Mouse (Mus musculus) heart, postnatal 0 days (tissue): Measurements from ENCODE around the gene Stk4. TPM values are rescaled to one million over a fixed set of nuclear protein-coding genes. Genes with fewer than 3 reads are reported as not detected.

ENCODE experiments used
- ATAC-seq: fragments of 200-750 bp; cut with Nextera tagmentation; 2 replicates; pipeline ENCODE4 v1.8.0; 2017; ENCODE audit warnings: low read depth, moderate number of reproducible peaks, moderate library complexity; ENCODE audit not compliant: insufficient read depth
- DNase-seq: peaks from one replicate; pipeline ENCODE4 v3.0.0-alpha.2; 2016; ENCODE audit warnings: low spot score
- H3K27ac ChIP-seq: fragments of 300-500 bp; sonication (generic); 2 replicates; pipeline ENCODE4 v1.5.1; 2014; ENCODE audit warnings: low read depth, mild to moderate bottlenecking
- H3K27me3 ChIP-seq: fragments of 300-500 bp; sonication (generic); 2 replicates; pipeline ENCODE4 v1.6.1; 2014; ENCODE audit warnings: low read length, mixed read lengths; ENCODE audit not compliant: control insufficient read depth, insufficient read depth
- H3K36me3 ChIP-seq: fragments of 300-500 bp; sonication (generic); replicated peaks from 2 replicates; pipeline ENCODE4 v1.6.1; 2014; ENCODE audit warnings: low read length, mixed read lengths; ENCODE audit not compliant: control insufficient read depth, insufficient read depth
- H3K4me1 ChIP-seq: fragments of 300-500 bp; sonication (generic); 2 replicates; pipeline ENCODE4 v1.6.1; 2014; ENCODE audit warnings: antibody characterized with exemption; ENCODE audit not compliant: control insufficient read depth, insufficient read depth
- H3K4me2 ChIP-seq: fragments of 300-500 bp; sonication (generic); 2 replicates; pipeline ENCODE4 v1.6.1; 2014; ENCODE audit warnings: low read depth, mild to moderate bottlenecking, low read length, moderate library complexity
- H3K4me3 ChIP-seq: fragments of 300-500 bp; sonication (generic); 2 replicates; pipeline ENCODE4 v1.5.1; 2014; ENCODE audit warnings: low read depth, low read length
- H3K9ac ChIP-seq: fragments of 300-500 bp; sonication (generic); replicated peaks from 2 replicates; pipeline ENCODE4 v1.6.1; 2014; ENCODE audit warnings: low read depth, low read length, mixed read lengths
- H3K9me3 ChIP-seq: fragments of 300-500 bp; sonication (generic); replicated peaks from 2 replicates; pipeline ENCODE4 v1.6.1; 2016; ENCODE audit warnings: low read length; ENCODE audit not compliant: control insufficient read depth
- CTCF ChIP-seq: IDR thresholded peaks from 2 replicates; pipeline ENCODE4 v1.5.1; 2016; ENCODE audit warnings: antibody characterized with exemption, control low read depth, low read depth
- EP300 ChIP-seq: IDR thresholded peaks from 2 replicates; pipeline ENCODE4 v1.6.1; 2016; ENCODE audit warnings: antibody characterized with exemption, low read depth
- WGBS: fragments of 180-500 bp; shearing (Covaris S2); extraction: QIAGEN DNeasy Blood & Tissue Kit; methylation state at CpG from one replicate; pipeline ENCODE4 v1.1.7; 2014; 5-methylcytosine and 5-hydroxymethylcytosine counted together
- polyA plus RNA-seq: library from polyadenylated mRNA; unstranded; fragments of >200 nt; fragmentation: Nextera tagmentation; extraction: Ambion mirVana; gene quantifications from 2 replicates; pipeline ENCODE4 v1.2.1, GENCODE M21; 2015
- total RNA-seq: library from RNA; depleted of rRNA; stranded (reverse); fragments of >200 nt; gene quantifications from 2 replicates; pipeline ENCODE4 v1.2.3, GENCODE M21; 2014; ENCODE audit warnings: low replicate concordance

Stk4 gene
- total and polyA plus RNA-seq, 2 experiments from 2014 or later, result 8.6 to 16.6 TPM

DNA sequence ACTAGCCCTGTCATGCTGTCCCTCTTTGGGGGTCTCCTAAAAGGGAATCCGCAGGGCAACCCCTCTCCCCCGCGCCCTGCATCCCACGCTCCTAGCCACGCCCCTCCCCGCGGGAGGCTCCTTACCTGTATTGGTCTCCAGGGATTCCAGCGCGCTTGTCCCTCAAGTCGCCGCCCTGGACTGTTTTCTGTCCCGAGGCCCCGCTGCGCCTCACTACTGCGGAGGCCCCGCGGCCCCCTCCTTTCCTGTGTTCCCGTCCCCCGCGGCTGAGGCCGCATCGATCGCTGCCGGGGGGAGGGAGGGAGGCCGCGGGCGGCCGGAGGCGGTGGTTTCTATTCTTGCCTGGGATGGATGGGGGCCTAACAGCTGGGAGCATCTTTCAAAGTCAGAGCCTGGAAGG is 100.8 kb downstream of the Stk4 start, which contains the start of gene Kcns1:
Kcns1 (minus strand) TSS at position 212 of the 400 bp plus-strand sequence.
- H3K27ac ChIP-seq, result no peak within 1 kb of the TSS
- H3K4me1 ChIP-seq, result peaks cover 7% of the 10 kb centered on the region
- H3K36me3 ChIP-seq, result no peaks in the 10 kb centered on the region
- H3K4me2 ChIP-seq, result peak within 1 kb of the TSS; percentile 47
- H3K9ac ChIP-seq, result no peak within 1 kb of the TSS
- ATAC-seq, result no peak
- under 1% methylated on average over 29 of the region's 29 CpGs for WGBS
- peak within 1 kb of the TSS; percentile 20 for H3K4me3 ChIP-seq
- no peak for DNase-seq
- peaks cover 61% of the 10 kb centered on the region for H3K27me3 ChIP-seq
- TF ChIP-seq CTCF, result no peak
- no peak for TF ChIP-seq EP300
- no peaks in the 10 kb centered on the region for H3K9me3 ChIP-seq

DNA sequence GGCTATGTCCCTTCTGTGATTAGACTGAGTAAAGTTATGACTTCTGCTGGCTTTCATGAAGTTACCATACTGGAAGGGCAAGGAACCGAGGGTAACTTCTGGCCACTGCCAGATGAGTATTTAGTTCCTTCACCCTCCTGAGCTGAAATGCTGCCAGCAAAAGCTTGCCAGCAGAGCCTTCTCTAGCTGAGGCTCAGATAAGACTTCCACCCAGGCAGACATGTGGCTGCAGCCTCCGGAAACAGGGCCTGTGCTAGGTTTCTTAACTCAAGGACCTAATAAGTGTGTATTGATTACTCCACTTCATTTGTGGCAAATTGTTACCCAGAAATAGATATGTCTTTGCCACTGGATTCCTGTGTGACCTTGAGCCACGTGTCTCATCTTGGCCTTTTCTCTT is 103.3 kb downstream of the Stk4 start:
- ATAC-seq (no peak), DNase-seq (no peak)
- no peak for TF ChIP-seq EP300
- TF ChIP-seq CTCF, result no peak
- H3K36me3 ChIP-seq, result no peaks in the 10 kb centered on the region
- H3K4me2 ChIP-seq, result no peak overlapping the region
- no peak overlapping the region for H3K9ac ChIP-seq
- no peaks in the 10 kb centered on the region for H3K9me3 ChIP-seq
- H3K4me3 ChIP-seq, result no peak overlapping the region
- no peak overlapping the region for H3K27ac ChIP-seq
- peaks cover 45% of the 10 kb centered on the region for H3K27me3 ChIP-seq
- 13% methylated on average over 3 of the region's 3 CpGs for WGBS
- H3K4me1 ChIP-seq, result peaks cover 3% of the 10 kb centered on the region

DNA sequence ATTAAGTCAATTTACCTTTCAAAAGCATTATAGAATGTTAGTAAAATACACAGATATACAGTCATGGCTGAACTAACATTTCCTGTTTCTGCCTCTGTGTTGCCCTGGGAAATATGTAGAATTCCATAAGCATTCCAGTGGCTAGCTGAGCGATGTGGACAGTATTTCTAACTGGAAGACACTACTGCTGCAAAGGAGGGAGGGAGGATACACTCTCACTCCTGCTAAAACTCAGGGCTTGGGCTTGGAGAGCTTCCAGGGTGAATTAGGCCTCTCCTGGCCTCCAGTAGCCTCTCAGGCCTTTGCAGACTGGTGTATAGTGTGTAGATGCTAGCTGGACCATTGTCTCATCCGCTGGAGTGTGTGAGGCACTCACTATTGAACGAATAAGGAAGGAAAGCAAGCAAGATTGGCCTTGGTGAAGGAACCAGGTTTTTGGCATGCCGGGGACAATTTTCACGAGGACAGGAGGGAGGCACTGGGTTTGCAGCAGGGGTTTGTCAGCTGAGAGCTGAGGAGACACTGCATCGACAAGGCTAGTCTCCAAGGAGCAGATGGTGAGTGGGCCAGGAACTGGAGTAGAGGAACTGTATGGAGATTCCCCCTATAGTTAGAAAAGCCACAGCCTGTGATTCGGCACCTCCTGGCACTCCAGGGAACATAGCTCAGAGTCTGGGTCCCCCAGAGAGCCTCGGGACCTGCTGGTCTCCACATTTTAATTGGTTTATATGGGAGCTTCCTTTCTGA is 104.7 kb downstream of the Stk4 start:
- no peak overlapping the region for H3K4me3 ChIP-seq
- no peak overlapping the region for H3K9ac ChIP-seq
- H3K9me3 ChIP-seq, result no peaks in the 10 kb centered on the region
- 65% methylated on average over 8 of the region's 8 CpGs for WGBS
- no peaks in the 10 kb centered on the region for H3K36me3 ChIP-seq
- no peaks in the 10 kb centered on the region for H3K4me1 ChIP-seq
- DNase-seq (no peak), ATAC-seq (no peak)
- H3K27ac ChIP-seq, result no peak overlapping the region
- peaks cover 32% of the 10 kb centered on the region for H3K27me3 ChIP-seq
- TF ChIP-seq EP300 (no peak), CTCF (no peak)
- H3K4me2 ChIP-seq, result no peak overlapping the region

DNA sequence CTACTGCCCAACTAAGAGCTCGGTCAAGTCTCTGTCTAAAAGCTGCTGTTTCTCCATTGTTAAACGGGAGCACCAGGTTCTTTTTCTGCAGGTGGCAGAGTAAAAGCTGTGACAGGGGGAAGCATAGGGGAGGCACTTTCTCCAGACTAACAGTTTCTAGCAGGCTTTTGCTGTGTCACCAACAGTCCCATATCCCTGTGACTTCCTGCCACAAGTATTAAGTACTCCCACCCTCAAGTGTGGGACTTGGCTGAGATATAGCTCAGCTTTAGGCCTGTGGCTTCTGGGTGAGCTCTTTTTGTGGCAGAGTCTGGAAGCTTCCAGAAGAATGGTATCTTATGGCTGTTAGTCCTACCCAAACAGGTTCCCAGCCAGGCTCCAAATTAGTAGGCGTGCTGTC is 105.7 kb downstream of the Stk4 start:
- no peak overlapping the region for H3K27ac ChIP-seq
- DNase-seq (no peak), ATAC-seq (no peak)
- peaks cover 22% of the 10 kb centered on the region for H3K27me3 ChIP-seq
- H3K36me3 ChIP-seq, result no peaks in the 10 kb centered on the region
- H3K9me3 ChIP-seq, result no peaks in the 10 kb centered on the region
- H3K4me2 ChIP-seq, result no peak overlapping the region
- no peaks in the 10 kb centered on the region for H3K4me1 ChIP-seq
- H3K4me3 ChIP-seq, result no peak overlapping the region
- no peak overlapping the region for H3K9ac ChIP-seq
- whole genome bisulfite sequencing, result 67% methylated on average over 3 of the region's 3 CpGs
- TF ChIP-seq EP300 (no peak), CTCF (no peak)

DNA sequence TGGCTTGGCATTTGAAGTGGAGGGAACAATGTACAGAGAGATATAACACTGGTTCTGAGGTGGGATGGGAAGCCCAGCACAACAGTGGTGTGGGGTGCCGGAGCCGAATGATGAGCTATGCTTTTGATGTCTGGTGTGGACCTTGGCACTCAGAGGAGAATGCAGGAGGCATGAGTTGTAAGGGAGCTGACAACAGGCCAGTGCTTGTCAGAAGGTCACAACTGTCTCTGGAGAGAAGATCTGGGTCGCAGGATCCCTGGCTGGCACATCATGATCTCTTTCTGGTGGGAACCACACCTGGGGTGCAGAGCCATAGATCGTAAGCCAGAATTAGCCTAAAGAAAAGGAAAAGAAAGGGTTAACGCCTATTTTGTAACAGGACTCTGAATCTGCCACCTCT is 107.7 kb downstream of the Stk4 start:
- H3K4me2 ChIP-seq, result no peak overlapping the region
- no peak overlapping the region for H3K9ac ChIP-seq
- no peaks in the 10 kb centered on the region for H3K4me1 ChIP-seq
- H3K27me3 ChIP-seq, result peaks cover 17% of the 10 kb centered on the region; the same call in 1 of the 2 replicates
- no peak overlapping the region for H3K27ac ChIP-seq
- TF ChIP-seq CTCF (no peak), EP300 (no peak)
- DNase-seq (no peak), ATAC-seq (no peak)
- no peaks in the 10 kb centered on the region for H3K36me3 ChIP-seq
- 68% methylated on average over 5 of the region's 5 CpGs for WGBS
- H3K4me3 ChIP-seq, result no peak overlapping the region
- H3K9me3 ChIP-seq, result no peaks in the 10 kb centered on the region

DNA sequence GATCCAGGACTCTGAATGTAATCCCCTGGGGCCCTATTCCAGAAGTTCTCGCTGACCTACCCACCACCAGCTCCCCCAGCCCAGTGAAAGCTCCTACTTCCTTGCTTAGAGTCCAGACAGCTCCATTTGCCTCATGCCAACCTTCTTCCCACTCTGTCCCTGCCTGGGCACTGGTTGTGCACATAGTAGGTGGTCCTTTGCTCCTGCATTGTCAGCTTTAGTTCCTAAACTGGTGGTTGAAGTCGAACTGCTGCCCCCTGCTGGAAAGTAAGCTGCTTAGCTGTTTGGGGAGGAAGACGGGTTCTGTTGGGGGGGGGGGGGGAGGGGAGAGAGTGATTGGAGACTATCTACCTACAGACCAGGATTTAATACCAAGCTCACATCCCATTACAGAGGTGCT is 110.0 kb downstream of the Stk4 start:
- Histone ChIP-seq H3K27ac (no peak overlapping the region), H3K27me3 (peaks cover 21% of the 10 kb centered on the region; the same call in 1 of the 2 replicates), H3K4me1 (no peaks in the 10 kb centered on the region), H3K4me3 (no peak overlapping the region), H3K36me3 (no peaks in the 10 kb centered on the region), H3K9ac (no peak overlapping the region), H3K4me2 (no peak overlapping the region), H3K9me3 (no peaks in the 10 kb centered on the region)
- ATAC-seq (no peak), DNase-seq (no peak)
- 38% methylated on average over 3 of the region's 3 CpGs for WGBS
- TF ChIP-seq CTCF (peak; percentile 49), EP300 (no peak)
